Comparison of ENCODE assay signal across 29 mouse cellular contexts in genomic region chr11:83740443-83740991, GRCm38 (mm10). TPM values are rescaled to one million over a fixed set of nuclear protein-coding genes. Genes with fewer than 3 reads are reported as not detected.
DNase-seq lines count a peak whose midpoint lies in the region; ATAC-seq and TF ChIP-seq lines count a peak whose summit lies in the region.
"Had no signal": no experiment of that assay in that cellular context is flagged by ENCODE, and none has a peak within 500 bp of the region (broad histone marks: within the 10 kb centered on the region; RNA-seq: fewer than 3 reads in every experiment).

No protein-coding gene starts in this region.

- no peak overlapping the region for H3K9ac ChIP-seq in liver, postnatal 0 days (replicated peaks)
- H3K9ac ChIP-seq in liver, embryonic 12.5 days = no peak overlapping the region
- no peak overlapping the region for H3K9ac ChIP-seq in lung, embryonic 16.5 days (ENCODE audit: low read length)
- H3K9ac ChIP-seq: embryonic facial prominence, embryonic 13.5 days; forebrain, embryonic 12.5 days; forebrain, embryonic 15.5 days; heart, embryonic 12.5 days; heart, embryonic 15.5 days; hindbrain, embryonic 13.5 days had no signal

- no peak overlapping the region for H3K4me2 ChIP-seq in liver, postnatal 0 days (ENCODE audit: low read depth, low read length)
- no peak overlapping the region for H3K4me2 ChIP-seq in liver, embryonic 12.5 days
- H3K4me2 ChIP-seq in lung, embryonic 16.5 days (ENCODE audit: low read depth, low read length) = no peak overlapping the region
- H3K4me2 ChIP-seq: embryonic facial prominence, embryonic 13.5 days; forebrain, embryonic 12.5 days; forebrain, embryonic 15.5 days; heart, embryonic 12.5 days; heart, embryonic 15.5 days; hindbrain, embryonic 13.5 days had no signal

- TF ChIP-seq CTCF in liver, postnatal 0 days (IDR thresholded peaks at IDR 0.05; ENCODE audit: low read depth) = no peak

- H3K9me3 ChIP-seq in liver, postnatal 0 days (ENCODE audit: low read length) = no peaks in the 10 kb centered on the region
- H3K9me3 ChIP-seq in liver, embryonic 12.5 days (replicated peaks) = no peaks in the 10 kb centered on the region
- no peaks in the 10 kb centered on the region for H3K9me3 ChIP-seq in lung, embryonic 16.5 days (ENCODE audit: control insufficient read depth, low read length)
- H3K9me3 ChIP-seq: embryonic facial prominence, embryonic 10.5 days; embryonic facial prominence, embryonic 13.5 days; forebrain, embryonic 12.5 days; forebrain, embryonic 15.5 days; G1E; heart, embryonic 12.5 days; heart, embryonic 15.5 days; hindbrain, embryonic 10.5 days; hindbrain, embryonic 13.5 days had no signal

- no peaks in the 10 kb centered on the region for H3K27me3 ChIP-seq in liver, postnatal 0 days (ENCODE audit: insufficient read depth, low read length)
- H3K27me3 ChIP-seq in liver, embryonic 12.5 days (replicated peaks) = peaks cover 22% of the 10 kb centered on the region
- H3K27me3 ChIP-seq in lung, embryonic 16.5 days (ENCODE audit: control insufficient read depth, insufficient read depth, low read depth, low read length) = no peaks in the 10 kb centered on the region

- H3K4me1 ChIP-seq in liver, postnatal 0 days (ENCODE audit: insufficient read depth) = peaks cover 30% of the 10 kb centered on the region
- H3K4me1 ChIP-seq in liver, embryonic 12.5 days = no peaks in the 10 kb centered on the region
- H3K4me1 ChIP-seq in lung, embryonic 16.5 days (replicated peaks; ENCODE audit: control insufficient read depth, insufficient read depth, low read length) = peaks cover 2% of the 10 kb centered on the region; the same call in 1 of the 2 replicates
- H3K4me1 ChIP-seq: embryonic facial prominence, embryonic 10.5 days; embryonic facial prominence, embryonic 13.5 days; forebrain, embryonic 12.5 days; forebrain, embryonic 15.5 days; heart, embryonic 12.5 days; heart, embryonic 15.5 days; hindbrain, embryonic 10.5 days; hindbrain, embryonic 13.5 days had no signal

- H3K27ac ChIP-seq in liver, postnatal 0 days (ENCODE audit: low read depth) = 0 out of 2 replicates have a peak overlapping the region, but pooled peaks have one; percentile 22
- H3K27ac ChIP-seq in liver, embryonic 12.5 days = no peak overlapping the region
- H3K27ac ChIP-seq in lung, embryonic 16.5 days (ENCODE audit: low read length) = peak overlapping the region; percentile 78
- H3K27ac ChIP-seq: embryonic facial prominence, embryonic 10.5 days; embryonic facial prominence, embryonic 13.5 days; forebrain, embryonic 12.5 days; forebrain, embryonic 15.5 days; heart, embryonic 15.5 days; hindbrain, embryonic 10.5 days; hindbrain, embryonic 13.5 days had no signal

- ATAC-seq in liver, postnatal 0 days = no peak
- no peak for ATAC-seq in liver, embryonic 12.5 days
- ATAC-seq in lung, embryonic 16.5 days (ENCODE audit: low read depth) = peak; percentile 83
- ATAC-seq: forebrain, embryonic 15.5 days; hindbrain, embryonic 16.5 days; Patski had no signal

- WGBS in liver, postnatal 0 days (ENCODE audit: insufficient replicate concordance) = 69% methylated on average over 4 of the region's 4 CpGs
- WGBS in liver, embryonic 12.5 days (ENCODE audit: insufficient replicate concordance) = 60% methylated on average over 4 of the region's 4 CpGs
- 49% methylated on average over 4 of the region's 4 CpGs for WGBS in lung, embryonic 16.5 days

- TF ChIP-seq EP300 in liver, postnatal 0 days (IDR thresholded peaks at IDR 0.05; ENCODE audit: low read depth) = no peak

- no peaks in the 10 kb centered on the region for H3K36me3 ChIP-seq in liver, postnatal 0 days (replicated peaks; ENCODE audit: insufficient read depth, low read length)
- no peaks in the 10 kb centered on the region for H3K36me3 ChIP-seq in liver, embryonic 12.5 days
- no peaks in the 10 kb centered on the region for H3K36me3 ChIP-seq in lung, embryonic 16.5 days (ENCODE audit: control insufficient read depth, insufficient read depth, low read length)
- H3K36me3 ChIP-seq: embryonic facial prominence, embryonic 10.5 days; embryonic facial prominence, embryonic 13.5 days; forebrain, embryonic 12.5 days; forebrain, embryonic 15.5 days; G1E; heart, embryonic 12.5 days; heart, embryonic 15.5 days; hindbrain, embryonic 10.5 days; hindbrain, embryonic 13.5 days had no signal

- H3K4me3 ChIP-seq in liver, postnatal 0 days (ENCODE audit: low read depth, low read length) = no peak overlapping the region
- H3K4me3 ChIP-seq in liver, embryonic 12.5 days = no peak overlapping the region
- H3K4me3 ChIP-seq in lung, embryonic 16.5 days (ENCODE audit: low read length) = no peak overlapping the region
- H3K4me3 ChIP-seq: embryonic facial prominence, embryonic 10.5 days; embryonic facial prominence, embryonic 13.5 days; erythroblast, embryonic 14.5 days; forebrain, embryonic 12.5 days; forebrain, embryonic 15.5 days; heart, embryonic 12.5 days; heart, embryonic 15.5 days; hindbrain, embryonic 10.5 days; hindbrain, embryonic 13.5 days had no signal

- no peak for DNase-seq in liver, postnatal 0 days
- DNase-seq in lung, postnatal 10 days = no peak
- peak; percentile 48 for DNase-seq in lung, postnatal 25 days (ENCODE audit: low spot score)
- DNase-seq in ovary, postnatal 36 days (ENCODE audit: low spot score) = no peak
- DNase-seq: adrenal gland, postnatal 10 days; adrenal gland, postnatal 36 days; B cell, adult 2 months; cerebellum, adult 11 months; cerebellum, adult 2 months; cerebellum, adult 9-11 months; cerebellum, postnatal 25 days; gastrocnemius, postnatal 25 days; heart, adult 18-20 months; heart, postnatal 10 days; heart, postnatal 36 days had no signal

RNA-seq across cellular contexts. Expression of gene Wfdc21, which starts 6.2 kb away (rescaled TPM):
- polyA plus RNA-seq in liver, postnatal 0 days (2015; fragmentation: Nextera tagmentation; extraction: Ambion mirVana) = 108 and 117 TPM in 2 replicates
- 3.3 and 4.1 TPM in 2 replicates for polyA plus RNA-seq in liver, embryonic 12.5 days (2016; fragmentation: Nextera tagmentation; extraction: Ambion mirVana)
- polyA plus RNA-seq in lung, embryonic 16.5 days (2015; fragmentation: Nextera tagmentation; extraction: Ambion mirVana) = 0.82 and 2.3 TPM in 2 replicates
- polyA plus RNA-seq: embryonic facial prominence, embryonic 10.5 days; embryonic facial prominence, embryonic 13.5 days; erythroblast, embryonic 14.5 days; forebrain, embryonic 12.5 days; forebrain, embryonic 15.5 days; G1E; heart, embryonic 12.5 days; hindbrain, embryonic 10.5 days; hindbrain, embryonic 13.5 days; hindbrain, embryonic 16.5 days; Patski had no signal

RNA-seq across cellular contexts. Expression of gene Heatr6, which starts 13.0 kb away (rescaled TPM):
- 5.6 and 6.0 TPM in 2 replicates for polyA plus RNA-seq in liver, postnatal 0 days (2015; fragmentation: Nextera tagmentation; extraction: Ambion mirVana)
- polyA plus RNA-seq in liver, embryonic 12.5 days (2016; fragmentation: Nextera tagmentation; extraction: Ambion mirVana) = 9.7 and 10.4 TPM in 2 replicates
- 23.2 and 23.5 TPM in 2 replicates for polyA plus RNA-seq in lung, embryonic 16.5 days (2015; fragmentation: Nextera tagmentation; extraction: Ambion mirVana)

RNA-seq across cellular contexts. Expression of gene Wfdc18, which starts 31.7 kb away (rescaled TPM):
- 0.38 and 0.76 TPM in 2 replicates for polyA plus RNA-seq in liver, postnatal 0 days (2015; fragmentation: Nextera tagmentation; extraction: Ambion mirVana)
- polyA plus RNA-seq in liver, embryonic 12.5 days (2016; fragmentation: Nextera tagmentation; extraction: Ambion mirVana) = not detected in 2 replicates
- polyA plus RNA-seq in lung, embryonic 16.5 days (2015; fragmentation: Nextera tagmentation; extraction: Ambion mirVana) = 1.2 and 1.8 TPM in 2 replicates
- polyA plus RNA-seq: embryonic facial prominence, embryonic 10.5 days; embryonic facial prominence, embryonic 13.5 days; erythroblast, embryonic 14.5 days; forebrain, embryonic 12.5 days; forebrain, embryonic 15.5 days; G1E; hindbrain, embryonic 10.5 days; hindbrain, embryonic 13.5 days; hindbrain, embryonic 16.5 days; Patski had no signal

RNA-seq across cellular contexts. Expression of gene Wfdc17, which starts 36.7 kb away (rescaled TPM):
- polyA plus RNA-seq in liver, postnatal 0 days (2015; fragmentation: Nextera tagmentation; extraction: Ambion mirVana) = 42.1 and 42.6 TPM in 2 replicates
- polyA plus RNA-seq in liver, embryonic 12.5 days (2016; fragmentation: Nextera tagmentation; extraction: Ambion mirVana) = 4.5 and 6.1 TPM in 2 replicates
- polyA plus RNA-seq in lung, embryonic 16.5 days (2015; fragmentation: Nextera tagmentation; extraction: Ambion mirVana) = 1.7 and 2.1 TPM in 2 replicates
- polyA plus RNA-seq: erythroblast, embryonic 14.5 days; forebrain, embryonic 12.5 days; forebrain, embryonic 15.5 days; G1E; heart, embryonic 12.5 days; Patski had no signal

Comparison
In these comparisons a context has a peak if more than half of its experiments do, and no peak if none do; other contexts are left out.
1. RNA of gene Wfdc21, which starts 6.2 kb away (polyA plus RNA-seq): 108 to 117 TPM in liver, postnatal 0 days; 3.3 to 4.1 TPM in liver, embryonic 12.5 days and 0.82 to 2.3 TPM in lung, embryonic 16.5 days; every median in the first group is over 10 times any median in the second.